Mouse (Mus musculus): Measurements from ENCODE around the gene Zfp992.

- no peak for TF ChIP-seq POLR2A (IDR thresholded peaks at IDR 0.05; ENCODE audit: control insufficient read depth, low read depth, low read length)
- no peak for TF ChIP-seq CTCF (IDR thresholded peaks at IDR 0.05; ENCODE audit: control insufficient read depth, insufficient read depth, insufficient replicate concordance, low read depth, low read length)
Measured at GRCm38 (mm10) chr4:146456061-146456726, 7.4 kb downstream of the Zfp992 start.

Measured in testis, adult 2 months (tissue).